Mouse (Mus musculus): ENCODE results near the gene Pde6c. TPM values are rescaled to one million over a fixed set of nuclear protein-coding genes. Genes with fewer than 3 reads are reported as not detected.

Pde6c gene
- polyA plus RNA-seq, 1 experiment from 2014 or later = 0.06 TPM

GRCm38 (mm10) chr19:38223356-38223904, 90.8 kb downstream of the Pde6c start:
- Histone ChIP-seq H3K36me3 (ENCODE audit: control insufficient read depth, insufficient read depth, low read length) (peaks cover under 1% of the 10 kb centered on the region; the same call in 1 of the 2 replicates), H3K9me3 (replicated peaks; ENCODE audit: control insufficient read depth, low read length) (no peaks in the 10 kb centered on the region), H3K27me3 (ENCODE audit: control insufficient read depth, insufficient read depth, low read length) (no peaks in the 10 kb centered on the region), H3K4me3 (ENCODE audit: low read depth, low read length) (peak overlapping the region; percentile 72), H3K4me2 (peak overlapping the region; percentile 86), H3K4me1 (ENCODE audit: control insufficient read depth, insufficient read depth, low read length) (peaks cover 5% of the 10 kb centered on the region; the same call in 1 of the 2 replicates), H3K9ac (ENCODE audit: low read depth, low read length) (peak overlapping the region; percentile 78), H3K27ac (ENCODE audit: low read depth, low read length) (peak overlapping the region; percentile 79)
- WGBS (ENCODE audit: insufficient replicate concordance) = 10% methylated on average over 12 of the region's 12 CpGs
- ATAC-seq (replicated peaks; ENCODE audit: insufficient number of reproducible peaks, low FRiP score, low TSS enrichment) = no peak; the same call in 1 of the 2 replicates

GRCm38 (mm10) chr19:38223905-38224684, 91.5 kb downstream of the Pde6c start, which contains the start of gene Fra10ac1:
TSS of gene Fra10ac1 (minus strand) at chr19:38224156.
- H3K36me3 ChIP-seq (ENCODE audit: control insufficient read depth, insufficient read depth, low read length) = no peaks in the 10 kb centered on the region
- H3K4me3 ChIP-seq (ENCODE audit: low read depth, low read length) = peak within 1 kb of the TSS; percentile 72
- peak within 1 kb of the TSS; percentile 86 for H3K4me2 ChIP-seq
- under 1% methylated on average over 49 of the region's 49 CpGs for WGBS (ENCODE audit: insufficient replicate concordance)
- H3K9ac ChIP-seq (ENCODE audit: low read depth, low read length) = peak within 1 kb of the TSS; percentile 78
- no peaks in the 10 kb centered on the region for H3K9me3 ChIP-seq (replicated peaks; ENCODE audit: control insufficient read depth, low read length)
- H3K27ac ChIP-seq (ENCODE audit: low read depth, low read length) = peak within 1 kb of the TSS; percentile 79
- H3K4me1 ChIP-seq (ENCODE audit: control insufficient read depth, insufficient read depth, low read length) = peaks cover 5% of the 10 kb centered on the region; the same call in 1 of the 2 replicates
- H3K27me3 ChIP-seq (ENCODE audit: control insufficient read depth, insufficient read depth, low read length) = no peaks in the 10 kb centered on the region
- ATAC-seq (replicated peaks; ENCODE audit: insufficient number of reproducible peaks, low FRiP score, low TSS enrichment) = peak; percentile 90

- Histone ChIP-seq H3K9me3 (replicated peaks; ENCODE audit: control insufficient read depth, low read length) (no peaks in the 10 kb centered on the region), H3K27me3 (ENCODE audit: control insufficient read depth, insufficient read depth, low read length) (no peaks in the 10 kb centered on the region), H3K9ac (ENCODE audit: low read depth, low read length) (peak overlapping the region; percentile 78), H3K27ac (ENCODE audit: low read depth, low read length) (peak overlapping the region; percentile 79; the same call in 1 of the 2 replicates), H3K36me3 (ENCODE audit: control insufficient read depth, insufficient read depth, low read length) (no peaks in the 10 kb centered on the region), H3K4me1 (ENCODE audit: control insufficient read depth, insufficient read depth, low read length) (peaks cover 5% of the 10 kb centered on the region; the same call in 1 of the 2 replicates), H3K4me2 (peak overlapping the region; percentile 86), H3K4me3 (ENCODE audit: low read depth, low read length) (peak overlapping the region; percentile 72)
- WGBS (ENCODE audit: insufficient replicate concordance) = 21% methylated on average over 9 of the region's 9 CpGs
- no peak for ATAC-seq (replicated peaks; ENCODE audit: insufficient number of reproducible peaks, low FRiP score, low TSS enrichment)
Observed at GRCm38 (mm10) chr19:38224685-38225060, 92.1 kb downstream of the Pde6c start.

- no peaks in the 10 kb centered on the region for H3K36me3 ChIP-seq (ENCODE audit: control insufficient read depth, insufficient read depth, low read length)
- H3K4me2 ChIP-seq = no peak overlapping the region
- no peaks in the 10 kb centered on the region for H3K27me3 ChIP-seq (ENCODE audit: control insufficient read depth, insufficient read depth, low read length)
- no peaks in the 10 kb centered on the region for H3K9me3 ChIP-seq (replicated peaks; ENCODE audit: control insufficient read depth, low read length)
- no peak for ATAC-seq (replicated peaks; ENCODE audit: insufficient number of reproducible peaks, low FRiP score, low TSS enrichment)
- no peak overlapping the region for H3K27ac ChIP-seq (ENCODE audit: low read depth, low read length)
- WGBS (ENCODE audit: insufficient replicate concordance) = 54% methylated on average over 2 of the region's 2 CpGs
- no peak overlapping the region for H3K4me3 ChIP-seq (ENCODE audit: low read depth, low read length)
- H3K4me1 ChIP-seq (ENCODE audit: control insufficient read depth, insufficient read depth, low read length) = no peaks in the 10 kb centered on the region
- H3K9ac ChIP-seq (ENCODE audit: low read depth, low read length) = no peak overlapping the region
Observed at GRCm38 (mm10) chr19:38228699-38229098, 96.1 kb downstream of the Pde6c start.

GRCm38 (mm10) chr19:38232087-38232486, 99.5 kb downstream of the Pde6c start:
- H3K4me3 ChIP-seq (ENCODE audit: low read depth, low read length) = no peak overlapping the region
- no peaks in the 10 kb centered on the region for H3K9me3 ChIP-seq (replicated peaks; ENCODE audit: control insufficient read depth, low read length)
- H3K4me2 ChIP-seq = no peak overlapping the region
- H3K27me3 ChIP-seq (ENCODE audit: control insufficient read depth, insufficient read depth, low read length) = no peaks in the 10 kb centered on the region
- no peaks in the 10 kb centered on the region for H3K4me1 ChIP-seq (ENCODE audit: control insufficient read depth, insufficient read depth, low read length)
- 63% methylated on average over 8 of the region's 8 CpGs for WGBS (ENCODE audit: insufficient replicate concordance)
- no peak for ATAC-seq (replicated peaks; ENCODE audit: insufficient number of reproducible peaks, low FRiP score, low TSS enrichment)
- H3K36me3 ChIP-seq (ENCODE audit: control insufficient read depth, insufficient read depth, low read length) = no peaks in the 10 kb centered on the region
- H3K27ac ChIP-seq (ENCODE audit: low read depth, low read length) = no peak overlapping the region
- H3K9ac ChIP-seq (ENCODE audit: low read depth, low read length) = no peak overlapping the region

- Histone ChIP-seq H3K9me3 (replicated peaks; ENCODE audit: control insufficient read depth, low read length) (no peaks in the 10 kb centered on the region), H3K4me3 (ENCODE audit: low read depth, low read length) (no peak overlapping the region), H3K4me2 (no peak overlapping the region), H3K27me3 (ENCODE audit: control insufficient read depth, insufficient read depth, low read length) (no peaks in the 10 kb centered on the region), H3K36me3 (ENCODE audit: control insufficient read depth, insufficient read depth, low read length) (no peaks in the 10 kb centered on the region), H3K4me1 (ENCODE audit: control insufficient read depth, insufficient read depth, low read length) (no peaks in the 10 kb centered on the region), H3K9ac (ENCODE audit: low read depth, low read length) (no peak overlapping the region), H3K27ac (ENCODE audit: low read depth, low read length) (no peak overlapping the region)
- whole genome bisulfite sequencing (ENCODE audit: insufficient replicate concordance) = 61% methylated on average over 4 of the region's 4 CpGs
- no peak for ATAC-seq (replicated peaks; ENCODE audit: insufficient number of reproducible peaks, low FRiP score, low TSS enrichment)
Observed at GRCm38 (mm10) chr19:38232516-38232915, 99.9 kb downstream of the Pde6c start.

Other genes starting within 250 kb of the Pde6c start
- 7.4 and 8.5 TPM in 2 replicates for gene Myof, start 89.2 kb upstream of the Pde6c start, polyA plus RNA-seq (2014; fragmentation: Nextera tagmentation; extraction: Ambion mirVana)
- gene Cep55, start 77.8 kb upstream of the Pde6c start, polyA plus RNA-seq (2014; fragmentation: Nextera tagmentation; extraction: Ambion mirVana) = 28.1 and 30.5 TPM in 2 replicates
- 0.15 TPM in 1 of 2 replicates, not detected in the other for gene Ffar4, start 35.7 kb upstream of the Pde6c start, polyA plus RNA-seq (2014; fragmentation: Nextera tagmentation; extraction: Ambion mirVana)
- gene Rbp4, start 7.5 kb upstream of the Pde6c start, polyA plus RNA-seq (2014; fragmentation: Nextera tagmentation; extraction: Ambion mirVana) = 8.8 and 33.6 TPM in 2 replicates
- 27.6 and 32.1 TPM in 2 replicates for gene Fra10ac1, start 91.4 kb downstream of the Pde6c start, polyA plus RNA-seq (2014; fragmentation: Nextera tagmentation; extraction: Ambion mirVana)
- 0.31 and 0.84 TPM in 2 replicates for gene Lgi1, start 131.8 kb downstream of the Pde6c start, polyA plus RNA-seq (2014; fragmentation: Nextera tagmentation; extraction: Ambion mirVana)